Mouse (Mus musculus) liver, embryonic 14.5 days (tissue): ENCODE results near the gene Slc37a2.

Experiments
- CTCF ChIP-seq: IDR thresholded peaks from 2 replicates; pipeline ENCODE4 v1.5.1; 2016; ENCODE audit warnings: antibody characterized with exemption, low read depth, control low read depth
- EP300 ChIP-seq: IDR thresholded peaks from 2 replicates; pipeline ENCODE4 v1.6.1; 2016; ENCODE audit warnings: antibody characterized with exemption, low read depth

GRCm38 (mm10) chr9:37295586-37295985 is 40.0 kb upstream of the Slc37a2 start:
- no peak for TF ChIP-seq CTCF
- TF ChIP-seq EP300, result no peak
